ENCODE assay signal across 13 mouse cellular contexts in the genomic region with DNA sequence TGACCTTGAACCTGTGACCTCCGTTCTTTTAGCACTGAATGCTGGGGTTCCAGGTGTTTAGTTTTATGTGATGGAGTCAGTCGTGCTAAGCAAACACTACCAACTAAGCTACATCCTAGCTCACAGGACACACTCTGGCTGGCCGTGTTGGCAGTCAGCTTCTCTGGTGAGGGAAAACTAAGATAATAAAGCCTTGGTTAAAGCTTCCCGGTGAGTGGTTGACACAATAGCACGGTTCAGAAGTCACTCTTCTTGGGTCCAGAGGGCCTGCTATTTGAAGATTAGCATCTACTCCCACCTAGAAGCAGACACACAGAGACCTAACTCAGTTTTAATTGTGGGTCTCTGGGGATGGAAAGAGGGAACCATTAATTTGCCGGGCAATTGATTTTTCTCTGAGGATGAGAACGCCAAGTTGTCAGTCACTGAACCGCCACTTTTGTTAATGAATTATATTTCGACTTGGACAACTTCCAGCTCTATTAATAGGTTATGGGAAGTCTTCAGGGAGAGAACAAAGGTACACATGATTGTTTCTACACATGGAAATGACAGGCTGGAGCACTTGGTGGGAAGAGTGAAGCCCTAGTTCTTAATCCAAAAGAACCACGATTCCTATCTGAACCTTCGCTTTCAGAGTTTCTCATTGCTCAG. TPM values are rescaled to one million over a fixed set of nuclear protein-coding genes. Genes with fewer than 3 reads are reported as not detected.
DNase-seq lines count a peak whose midpoint lies in the region; ATAC-seq lines count a peak whose summit lies in the region.
"Had no signal": no experiment of that assay in that cellular context is flagged by ENCODE, and none has a peak within 500 bp of the region (broad histone marks: within the 10 kb centered on the region; RNA-seq: fewer than 3 reads in every experiment).

No protein-coding gene starts in this region.

- no peaks in the 10 kb centered on the region for H3K9me3 ChIP-seq in intestine, embryonic 16.5 days (ENCODE audit: control insufficient read depth, low read length)
- no peaks in the 10 kb centered on the region for H3K9me3 ChIP-seq in intestine, embryonic 15.5 days
- H3K9me3 ChIP-seq: limb, embryonic 12.5 days had no signal

- peaks cover 13% of the 10 kb centered on the region for H3K4me1 ChIP-seq in intestine, embryonic 16.5 days (ENCODE audit: control insufficient read depth, insufficient read depth, low read length)
- peaks cover 13% of the 10 kb centered on the region; the same call in 1 of the 2 replicates for H3K4me1 ChIP-seq in intestine, embryonic 15.5 days (replicated peaks)

- H3K9ac ChIP-seq in intestine, embryonic 16.5 days (ENCODE audit: low read depth, low read length): no peak overlapping the region
- H3K9ac ChIP-seq in intestine, embryonic 15.5 days: no peak overlapping the region
- H3K9ac ChIP-seq: limb, embryonic 12.5 days had no signal

- H3K36me3 ChIP-seq in intestine, embryonic 16.5 days (ENCODE audit: control insufficient read depth, insufficient read depth, low read length): no peaks in the 10 kb centered on the region
- H3K36me3 ChIP-seq in intestine, embryonic 15.5 days: no peaks in the 10 kb centered on the region
- H3K36me3 ChIP-seq: limb, embryonic 12.5 days had no signal

- peak overlapping the region; percentile 33; the same call in 1 of the 2 replicates for H3K27ac ChIP-seq in intestine, embryonic 16.5 days (ENCODE audit: low read length)
- H3K27ac ChIP-seq in intestine, embryonic 15.5 days: no peak overlapping the region
- H3K27ac ChIP-seq: limb, embryonic 12.5 days had no signal

- intact Hi-C loops in heart, postnatal 25 days (cut with DNase I): no loop called here

- no peak overlapping the region for H3K4me3 ChIP-seq in intestine, embryonic 16.5 days (ENCODE audit: low read length)
- no peak overlapping the region for H3K4me3 ChIP-seq in intestine, embryonic 15.5 days (replicated peaks)
- H3K4me3 ChIP-seq: limb, embryonic 12.5 days had no signal

- peak; percentile 60 for DNase-seq in heart, adult 8-10 months (ENCODE audit: low spot score)
- no peak for DNase-seq in heart, postnatal 25 days (ENCODE audit: low spot score)
- DNase-seq in MN1 (ENCODE audit: low spot score): peak; percentile 50
- peak; percentile 93 for DNase-seq in kidney, adult 9 months
- no peak for DNase-seq in spleen, adult 18-20 months
- no peak for DNase-seq in layer of hippocampus, postnatal 10 days (ENCODE audit: low spot score in 2 of 2)
- DNase-seq: adrenal gland, postnatal 14 days; B cell, adult 2 months; lung, adult 2 months; right cerebral cortex, postnatal 4 days had no signal

- H3K27me3 ChIP-seq in intestine, embryonic 16.5 days (replicated peaks; ENCODE audit: control insufficient read depth, insufficient read depth, low read length): no peaks in the 10 kb centered on the region; the same call in 1 of the 2 replicates
- H3K27me3 ChIP-seq in intestine, embryonic 15.5 days (replicated peaks): no peaks in the 10 kb centered on the region
- H3K27me3 ChIP-seq: limb, embryonic 12.5 days had no signal

- ATAC-seq in intestine, embryonic 16.5 days: 0 out of 2 replicates have a peak, but pooled peaks have one; percentile 45
- ATAC-seq in intestine, embryonic 15.5 days: no peak

- H3K4me2 ChIP-seq in intestine, embryonic 16.5 days (ENCODE audit: low read depth, low read length): no peak overlapping the region
- H3K4me2 ChIP-seq in intestine, embryonic 15.5 days (replicated peaks): no peak overlapping the region
- H3K4me2 ChIP-seq: limb, embryonic 12.5 days had no signal

- 67% methylated on average over 11 of the region's 11 CpGs for WGBS in intestine, embryonic 16.5 days
- 73% methylated on average over 11 of the region's 11 CpGs for WGBS in intestine, embryonic 15.5 days

RNA-seq across cellular contexts. Expression of a gene that starts 21.3 kb away (rescaled TPM):
- total RNA-seq in heart, adult 8-10 months (2022): 10 to 100 TPM; 32.6 to 39.6 (median 36.4) TPM
- total RNA-seq in heart, postnatal 25 days (2021): 10 to 100 TPM; 33.8 to 41.5 TPM
- polyA plus RNA-seq in intestine, embryonic 16.5 days (2015; fragmentation: Nextera tagmentation; extraction: Ambion mirVana): 26.1 and 28.4 TPM in 2 replicates
- polyA plus RNA-seq in intestine, embryonic 15.5 days (2015; fragmentation: Nextera tagmentation; extraction: Ambion mirVana): 35.7 and 37.6 TPM in 2 replicates
- 10 to 100 TPM; 29.2 to 29.4 TPM for total RNA-seq in layer of hippocampus, postnatal 10 days (2021)

Comparison
In these comparisons a context has a peak if more than half of its experiments do, and no peak if none do; other contexts are left out.
1. DNase-seq: peak in heart, adult 8-10 months (single experiment), MN1 (single experiment) and kidney, adult 9 months (single experiment); none in heart, postnatal 25 days (single experiment), spleen, adult 18-20 months (0 of 2) and layer of hippocampus, postnatal 10 days (0 of 2).